Mouse (Mus musculus) frontal cortex, adult 2 months (tissue): ENCODE measurements around the gene Tmem129. TPM values are rescaled to one million over a fixed set of nuclear protein-coding genes. Genes with fewer than 3 reads are reported as not detected.

Experiments used
- polyA plus RNA-seq: library from polyadenylated mRNA; depleted of rRNA; stranded (reverse); fragments of >200 nt; gene quantifications from 2 replicates; pipeline ENCODE4 v1.2.3, GENCODE M21; 2012; rRNA removed

The Tmem129 gene
- polyA plus RNA-seq, 1 experiment = 36.3 TPM

Other genes starting within 250 kb of the Tmem129 start
- not detected in 2 replicates for gene Nkx1-1, start 224.4 kb downstream of the Tmem129 start, polyA plus RNA-seq
- 18.8 and 20.1 TPM in 2 replicates for gene Fam53a, start 28.8 kb downstream of the Tmem129 start, polyA plus RNA-seq
- 0.61 and 0.72 TPM in 2 replicates for gene Gm9903, start 28.5 kb downstream of the Tmem129 start, polyA plus RNA-seq
- 28.0 and 30.8 TPM in 2 replicates for gene Slbp, start 5.8 kb downstream of the Tmem129 start, polyA plus RNA-seq
- 8.4 and 9.1 TPM in 2 replicates for gene Tacc3, start 288 bp downstream of the Tmem129 start, polyA plus RNA-seq
- 120 and 135 TPM in 2 replicates for gene Fgfr3, start 63.3 kb upstream of the Tmem129 start, polyA plus RNA-seq
- gene Letm1, start 124.4 kb upstream of the Tmem129 start, polyA plus RNA-seq = 51.1 and 56.2 TPM in 2 replicates
- gene Nsd2, start 162.3 kb upstream of the Tmem129 start, polyA plus RNA-seq = 45.4 and 46.9 TPM in 2 replicates